Mouse (Mus musculus): ENCODE measurements around the gene Zfp451. TPM values are rescaled to one million over a fixed set of nuclear protein-coding genes. Genes with fewer than 3 reads are reported as not detected.

Gene Zfp451
- total RNA-seq, 2 experiments from 2014 or later, result 8.4 to 26.9 TPM

- ATAC-seq (replicated peaks; ENCODE audit: low FRiP score, poor library complexity, severe bottlenecking), result no peak
These were observed 89.9 kb downstream of the Zfp451 start for GRCm38 (mm10) chr1:33724516-33724915.

GRCm38 (mm10) chr1:33721020-33721419 is 93.4 kb downstream of the Zfp451 start:
- ATAC-seq (replicated peaks; ENCODE audit: low FRiP score, poor library complexity, severe bottlenecking), result no peak

- ATAC-seq (replicated peaks; ENCODE audit: low FRiP score, poor library complexity, severe bottlenecking), result no peak
These were observed 94.2 kb downstream of the Zfp451 start for GRCm38 (mm10) chr1:33720231-33720630.

- peak; percentile 95 for ATAC-seq (replicated peaks; ENCODE audit: low FRiP score, poor library complexity, severe bottlenecking)
These were observed 94.6 kb downstream of the Zfp451 start, which contains the start of gene Rab23 for GRCm38 (mm10) chr1:33719733-33720225. Gene Rab23 (plus strand): TSS chr1:33719887.

- no peak for ATAC-seq (replicated peaks; ENCODE audit: low FRiP score, poor library complexity, severe bottlenecking)
These were observed 96.8 kb downstream of the Zfp451 start for GRCm38 (mm10) chr1:33717636-33718035.

GRCm38 (mm10) chr1:33714796-33715195 is 99.6 kb downstream of the Zfp451 start:
- ATAC-seq (replicated peaks; ENCODE audit: low FRiP score, poor library complexity, severe bottlenecking), result no peak

- ATAC-seq (replicated peaks; ENCODE audit: low FRiP score, poor library complexity, severe bottlenecking), result no peak
These were observed 102.4 kb downstream of the Zfp451 start for GRCm38 (mm10) chr1:33712026-33712425.

Other genes with a start within 250 kb of the Zfp451 start
- 22.3 and 26.5 TPM in 2 replicates for gene Prim2, start 144.8 kb downstream of the Zfp451 start, total RNA-seq (2015; ENCODE audit: low replicate concordance)
- gene Prim2, start 144.8 kb downstream of the Zfp451 start, total RNA-seq (2017; ENCODE audit: low replicate concordance), result 37.0 and 42.5 TPM in 2 replicates
- 0.63 and 1.2 TPM in 2 replicates for gene Rab23, start 94.7 kb downstream of the Zfp451 start, total RNA-seq (2015; ENCODE audit: low replicate concordance)
- 5.5 TPM in 1 of 2 replicates, not detected in the other for gene Rab23, start 94.7 kb downstream of the Zfp451 start, total RNA-seq (2017; ENCODE audit: low replicate concordance)
- gene Bag2, start 56.8 kb downstream of the Zfp451 start, total RNA-seq (2015; ENCODE audit: low replicate concordance), result 10.8 and 17.6 TPM in 2 replicates
- 7.1 and 9.0 TPM in 2 replicates for gene Bag2, start 56.8 kb downstream of the Zfp451 start, total RNA-seq (2017; ENCODE audit: low replicate concordance)
- gene Bend6, start 93.2 kb upstream of the Zfp451 start, total RNA-seq (2015; ENCODE audit: low replicate concordance), result not detected in 2 replicates
- 5.5 TPM in 1 of 2 replicates, not detected in the other for gene Bend6, start 93.2 kb upstream of the Zfp451 start, total RNA-seq (2017; ENCODE audit: low replicate concordance)
- gene Dst, start 93.6 kb upstream of the Zfp451 start, total RNA-seq (2015; ENCODE audit: low replicate concordance), result 0.63 and 9.2 TPM in 2 replicates
- gene Dst, start 93.6 kb upstream of the Zfp451 start, total RNA-seq (2017; ENCODE audit: low replicate concordance), result 1.8 and 7.0 TPM in 2 replicates

Measured in erythroblast, adult 5-6 weeks (primary cell).